Mouse (Mus musculus): ENCODE results near the gene Fxyd2. TPM values are rescaled to one million over a fixed set of nuclear protein-coding genes. Genes with fewer than 3 reads are reported as not detected.

Fxyd2 gene
- polyA plus RNA-seq, 1 experiment, result 23.9 TPM

GRCm38 (mm10) chr9:45417245-45417644, 17.8 kb downstream of the Fxyd2 start:
- peak; percentile 53; the same call in 1 of the 2 replicates for TF ChIP-seq CTCF (IDR thresholded peaks at IDR 0.05; ENCODE audit: extremely low read depth, insufficient read depth, insufficient read length, insufficient replicate concordance)
- TF ChIP-seq POLR2A (IDR thresholded peaks at IDR 0.05; ENCODE audit: low read depth, low read length), result no peak
- Histone ChIP-seq H3K27ac (ENCODE audit: insufficient read depth, low read length) (no peak overlapping the region), H3K4me1 (ENCODE audit: control insufficient read depth, insufficient read depth, insufficient read length) (no peaks in the 10 kb centered on the region; the same call in 1 of the 2 replicates), H3K27me3 (ENCODE audit: control insufficient read depth, insufficient read depth, low read length) (no peaks in the 10 kb centered on the region), H3K4me3 (ENCODE audit: extremely low read depth, insufficient read depth, insufficient read length) (peak overlapping the region; percentile 58), H3K36me3 (ENCODE audit: control insufficient read depth, insufficient read depth, low read length) (no peaks in the 10 kb centered on the region)
- WGBS, result 4% methylated on average over 8 of the region's 8 CpGs
- DNase-seq (ENCODE audit: low read depth in 1 of 2, low spot score in 2 of 2), result peak; percentile 64 to 70

GRCm38 (mm10) chr9:45418252-45418651, 18.8 kb downstream of the Fxyd2 start:
- H3K27me3 ChIP-seq (ENCODE audit: control insufficient read depth, insufficient read depth, low read length), result no peaks in the 10 kb centered on the region
- H3K4me1 ChIP-seq (ENCODE audit: control insufficient read depth, insufficient read depth, insufficient read length), result no peaks in the 10 kb centered on the region; the same call in 1 of the 2 replicates
- H3K36me3 ChIP-seq (ENCODE audit: control insufficient read depth, insufficient read depth, low read length), result no peaks in the 10 kb centered on the region
- no peak for TF ChIP-seq POLR2A (IDR thresholded peaks at IDR 0.05; ENCODE audit: low read depth, low read length)
- TF ChIP-seq CTCF (IDR thresholded peaks at IDR 0.05; ENCODE audit: extremely low read depth, insufficient read depth, insufficient read length, insufficient replicate concordance), result no peak
- no peak overlapping the region for H3K4me3 ChIP-seq (ENCODE audit: extremely low read depth, insufficient read depth, insufficient read length)
- WGBS, result 82% methylated on average over 8 of the region's 8 CpGs
- no peak for DNase-seq (ENCODE audit: low read depth in 1 of 2, low spot score in 2 of 2)
- no peak overlapping the region for H3K27ac ChIP-seq (ENCODE audit: insufficient read depth, low read length)

DNA sequence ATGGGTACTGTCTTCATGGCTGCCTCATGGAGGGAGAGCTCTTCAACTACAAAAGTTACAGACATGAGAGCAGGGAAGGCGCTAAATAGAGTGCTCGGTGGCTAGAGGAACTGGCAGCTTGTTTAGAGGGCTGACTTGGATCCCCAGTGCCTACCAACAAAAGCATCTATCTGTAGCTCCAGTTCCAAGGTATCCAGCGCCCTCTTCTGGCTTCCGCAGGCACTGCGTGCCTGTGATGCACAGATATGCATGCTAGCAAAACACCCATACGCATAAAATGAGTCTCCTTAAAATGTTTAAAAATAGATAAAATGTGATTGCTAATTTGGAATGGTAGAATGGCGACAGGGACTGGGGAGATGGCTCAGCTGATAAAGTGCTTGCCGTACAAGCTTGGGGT, 21.7 kb downstream of the Fxyd2 start:
- TF ChIP-seq POLR2A (IDR thresholded peaks at IDR 0.05; ENCODE audit: low read depth, low read length) (no peak), CTCF (IDR thresholded peaks at IDR 0.05; ENCODE audit: extremely low read depth, insufficient read depth, insufficient read length, insufficient replicate concordance) (no peak)
- Histone ChIP-seq H3K27me3 (ENCODE audit: control insufficient read depth, insufficient read depth, low read length) (no peaks in the 10 kb centered on the region), H3K27ac (ENCODE audit: insufficient read depth, low read length) (no peak overlapping the region), H3K36me3 (ENCODE audit: control insufficient read depth, insufficient read depth, low read length) (no peaks in the 10 kb centered on the region), H3K4me1 (ENCODE audit: control insufficient read depth, insufficient read depth, insufficient read length) (no peaks in the 10 kb centered on the region; the same call in 1 of the 2 replicates), H3K4me3 (ENCODE audit: extremely low read depth, insufficient read depth, insufficient read length) (no peak overlapping the region)
- DNase-seq (ENCODE audit: low read depth in 1 of 2, low spot score in 2 of 2), result no peak
- 79% methylated on average over 8 of the region's 8 CpGs for WGBS

- 84% methylated on average over 7 of the region's 7 CpGs for WGBS
Measured at GRCm38 (mm10) chr9:45422761-45423298, 23.4 kb downstream of the Fxyd2 start.

GRCm38 (mm10) chr9:45426456-45426855, 27.0 kb downstream of the Fxyd2 start, which contains the start of gene Dscaml1:
Gene Dscaml1 (plus strand): TSS chr9:45426628.
- WGBS, result 78% methylated on average over 4 of the region's 4 CpGs
- H3K4me3 ChIP-seq (ENCODE audit: extremely low read depth, insufficient read depth, insufficient read length), result no peak within 1 kb of the TSS
- H3K27ac ChIP-seq (ENCODE audit: insufficient read depth, low read length), result no peak within 1 kb of the TSS
- peaks cover 12% of the 10 kb centered on the region for H3K27me3 ChIP-seq (ENCODE audit: control insufficient read depth, insufficient read depth, low read length)
- TF ChIP-seq CTCF (IDR thresholded peaks at IDR 0.05; ENCODE audit: extremely low read depth, insufficient read depth, insufficient read length, insufficient replicate concordance), result no peak
- H3K36me3 ChIP-seq (ENCODE audit: control insufficient read depth, insufficient read depth, low read length), result no peaks in the 10 kb centered on the region
- DNase-seq (ENCODE audit: low read depth in 1 of 2, low spot score in 2 of 2), result no peak
- no peaks in the 10 kb centered on the region for H3K4me1 ChIP-seq (ENCODE audit: control insufficient read depth, insufficient read depth, insufficient read length)

More at GRCm38 (mm10) chr9:45422761-45423298, 23.4 kb downstream of the Fxyd2 start:
- no peak overlapping the region for H3K4me3 ChIP-seq (ENCODE audit: extremely low read depth, insufficient read depth, insufficient read length)
- no peak for DNase-seq (ENCODE audit: low read depth in 1 of 2, low spot score in 2 of 2)
- TF ChIP-seq POLR2A (IDR thresholded peaks at IDR 0.05; ENCODE audit: low read depth, low read length), result no peak
- TF ChIP-seq CTCF (IDR thresholded peaks at IDR 0.05; ENCODE audit: extremely low read depth, insufficient read depth, insufficient read length, insufficient replicate concordance), result no peak
- H3K27me3 ChIP-seq (ENCODE audit: control insufficient read depth, insufficient read depth, low read length), result no peaks in the 10 kb centered on the region
- no peaks in the 10 kb centered on the region for H3K36me3 ChIP-seq (ENCODE audit: control insufficient read depth, insufficient read depth, low read length)
- H3K27ac ChIP-seq (ENCODE audit: insufficient read depth, low read length), result no peak overlapping the region
- no peaks in the 10 kb centered on the region for H3K4me1 ChIP-seq (ENCODE audit: control insufficient read depth, insufficient read depth, insufficient read length)

GRCm38 (mm10) chr9:45429392-45429791, 29.9 kb downstream of the Fxyd2 start:
- WGBS, result 28% methylated on average over 5 of the region's 5 CpGs
- H3K4me1 ChIP-seq (ENCODE audit: control insufficient read depth, insufficient read depth, insufficient read length), result no peaks in the 10 kb centered on the region
- TF ChIP-seq POLR2A (IDR thresholded peaks at IDR 0.05; ENCODE audit: low read depth, low read length) (no peak), CTCF (IDR thresholded peaks at IDR 0.05; ENCODE audit: extremely low read depth, insufficient read depth, insufficient read length, insufficient replicate concordance) (no peak)
- no peak overlapping the region for H3K4me3 ChIP-seq (ENCODE audit: extremely low read depth, insufficient read depth, insufficient read length)
- H3K36me3 ChIP-seq (ENCODE audit: control insufficient read depth, insufficient read depth, low read length), result no peaks in the 10 kb centered on the region
- no peak overlapping the region for H3K27ac ChIP-seq (ENCODE audit: insufficient read depth, low read length)
- DNase-seq (ENCODE audit: low read depth in 1 of 2, low spot score in 2 of 2), result no peak
- H3K27me3 ChIP-seq (ENCODE audit: control insufficient read depth, insufficient read depth, low read length), result peaks cover 14% of the 10 kb centered on the region

- WGBS, result 5% methylated on average over 52 of the region's 54 CpGs
- DNase-seq (ENCODE audit: low read depth in 1 of 2, low spot score in 2 of 2), result no peak
- Histone ChIP-seq H3K27me3 (ENCODE audit: control insufficient read depth, insufficient read depth, low read length) (peaks cover 14% of the 10 kb centered on the region), H3K27ac (ENCODE audit: insufficient read depth, low read length) (no peak overlapping the region), H3K36me3 (ENCODE audit: control insufficient read depth, insufficient read depth, low read length) (no peaks in the 10 kb centered on the region), H3K4me3 (ENCODE audit: extremely low read depth, insufficient read depth, insufficient read length) (no peak overlapping the region), H3K4me1 (ENCODE audit: control insufficient read depth, insufficient read depth, insufficient read length) (no peaks in the 10 kb centered on the region)
- TF ChIP-seq CTCF (IDR thresholded peaks at IDR 0.05; ENCODE audit: extremely low read depth, insufficient read depth, insufficient read length, insufficient replicate concordance), result no peak
- no peak for TF ChIP-seq POLR2A (IDR thresholded peaks at IDR 0.05; ENCODE audit: low read depth, low read length)
Measured at GRCm38 (mm10) chr9:45429951-45430697, 30.7 kb downstream of the Fxyd2 start.

Data from spleen, adult 2 months (tissue).